Mouse (Mus musculus) embryonic fibroblast, embryonic 13.5 days (primary cell): Measurements from ENCODE around the gene Padi1.

Source experiments
- CTCF ChIP-seq: IDR thresholded peaks from 2 replicates; pipeline ENCODE4 v1.5.1; 2011; ENCODE audit warnings: mild to moderate bottlenecking, control low read depth, low read length, moderate library complexity, borderline replicate concordance; ENCODE audit not compliant: insufficient read depth
- POLR2A ChIP-seq: IDR thresholded peaks from 2 replicates; pipeline ENCODE4 v1.6.1; 2011; ENCODE audit warnings: low read depth, mild to moderate bottlenecking, control low read depth, low read length, moderate library complexity

GRCm38 (mm10) chr4:140812609-140813008, 33.0 kb downstream of the Padi1 start:
- no peak for TF ChIP-seq POLR2A
- TF ChIP-seq CTCF, result no peak
